Mouse (Mus musculus) neural tube, embryonic 13.5 days (tissue): ENCODE measurements around the gene St13. TPM values are rescaled to one million over a fixed set of nuclear protein-coding genes. Genes with fewer than 3 reads are reported as not detected.

ENCODE experiments used
- polyA plus RNA-seq: library from polyadenylated mRNA; unstranded; fragments of >200 nt; fragmentation: Nextera tagmentation; extraction: Ambion mirVana; gene quantifications from 2 replicates; pipeline ENCODE4 v1.2.1, GENCODE M21; 2015

St13 gene
- polyA plus RNA-seq, 1 experiment from 2014 or later, result 184 TPM

Other genes with a start within 250 kb of the St13 start
- 23.3 and 27.1 TPM in 2 replicates for gene Mrtfa, start 209.3 kb downstream of the St13 start, polyA plus RNA-seq
- 2.6 and 2.8 TPM in 2 replicates for gene Mchr1, start 164.6 kb downstream of the St13 start, polyA plus RNA-seq
- gene Slc25a17, start 39.3 kb downstream of the St13 start, polyA plus RNA-seq, result 130 and 149 TPM in 2 replicates
- 11.0 TPM in 2 replicates for gene Xpnpep3, start 61 bp upstream of the St13 start, polyA plus RNA-seq
- 1.4 and 2.3 TPM in 2 replicates for gene Dnajb7, start 8.2 kb upstream of the St13 start, polyA plus RNA-seq
- gene Rbx1, start 66.2 kb upstream of the St13 start, polyA plus RNA-seq, result 484 and 496 TPM in 2 replicates
- 23.1 and 24.1 TPM in 2 replicates for gene Ep300, start 185.3 kb upstream of the St13 start, polyA plus RNA-seq